Mouse (Mus musculus) adrenal gland, postnatal 36 days (tissue): ENCODE measurements around the gene Cd59b. TPM values are rescaled to one million over a fixed set of nuclear protein-coding genes. Genes with fewer than 3 reads are reported as not detected.
A peak's percentile ranks its signal among the peaks of the same experiment; 100 is the strongest.

Experiments used
- DNase-seq, 2 experiments: peaks; one replicate each; pipeline ENCODE4 v3.0.0; 2021; ENCODE audit warnings: mixed read lengths in 1 of 2
- long read RNA-seq, 2 experiments: library from polyadenylated mRNA; stranded (forward); transcript quantifications; one replicate each; pipeline ENCODE4 v2.0.0; 2021; ENCODE audit warnings: borderline sequencing depth in 2 of 2
- total RNA-seq, 2 experiments: library from RNA; stranded (reverse); gene quantifications; 2 replicates each; pipeline ENCODE4 v1.2.3; 2021

The Cd59b gene
- 1 to 10 TPM; 6.8 to 7.8 TPM for total RNA-seq
- long read RNA-seq, experiment 1, partial matches to known transcripts = 0 of 6 reads
- long read RNA-seq, experiment 1, other reads (novel, unspliced or antisense) = 0 of 6 reads
- long read RNA-seq, experiment 2, partial matches to known transcripts = 0 of 4 reads
- long read RNA-seq, experiment 2, other reads (novel, unspliced or antisense) = 0 of 4 reads

- DNase-seq = peak; percentile 56 to 82
These were observed at the start of gene Cd59b for GRCm38 (mm10) chr2:104069704-104070185. Gene Cd59b, plus strand, starts transcription at chr2:104069849.

GRCm38 (mm10) chr2:104023096-104023495 lies 46.6 kb upstream of the Cd59b start:
- no peak for DNase-seq

GRCm38 (mm10) chr2:104024656-104025055 lies 45.0 kb upstream of the Cd59b start:
- DNase-seq = no peak

- peak; percentile 92 to 94 for DNase-seq
These were observed 42.1 kb upstream of the Cd59b start, which contains the start of gene Fbxo3 for GRCm38 (mm10) chr2:104027458-104028138. Gene Fbxo3, plus strand, starts transcription at chr2:104027721.

GRCm38 (mm10) chr2:104028139-104028723 lies 41.4 kb upstream of the Cd59b start, which contains the start of gene 4931422A03Rik:
Gene 4931422A03Rik, minus strand, starts transcription at chr2:104028361.
- peak; percentile 50 for DNase-seq

GRCm38 (mm10) chr2:104029074-104029473 lies 40.6 kb upstream of the Cd59b start:
- no peak for DNase-seq

- DNase-seq = no peak
These were observed 39.3 kb upstream of the Cd59b start for GRCm38 (mm10) chr2:104030381-104030780.

GRCm38 (mm10) chr2:104032056-104032455 lies 37.6 kb upstream of the Cd59b start:
- no peak for DNase-seq

GRCm38 (mm10) chr2:104034832-104035472 lies 34.7 kb upstream of the Cd59b start:
- DNase-seq = peak; percentile 74 to 75

- DNase-seq = no peak
These were observed 34.1 kb upstream of the Cd59b start for GRCm38 (mm10) chr2:104035595-104035994.

GRCm38 (mm10) chr2:104036316-104036715 lies 33.3 kb upstream of the Cd59b start:
- DNase-seq = no peak

- DNase-seq = no peak
These were observed 31.4 kb upstream of the Cd59b start for GRCm38 (mm10) chr2:104038236-104038635.

- peak; percentile 57 to 68 for DNase-seq
These were observed 28.0 kb upstream of the Cd59b start for GRCm38 (mm10) chr2:104041632-104042031.

- DNase-seq = no peak
These were observed 26.9 kb upstream of the Cd59b start for GRCm38 (mm10) chr2:104042766-104043165.

- DNase-seq = no peak
These were observed 25.8 kb upstream of the Cd59b start for GRCm38 (mm10) chr2:104043624-104044478.

- peak in 1 of 2 experiments; percentile 50 for DNase-seq
These were observed 25.1 kb upstream of the Cd59b start for GRCm38 (mm10) chr2:104044479-104045080.

- no peak for DNase-seq
These were observed 11.3 kb upstream of the Cd59b start for GRCm38 (mm10) chr2:104058381-104058780.

GRCm38 (mm10) chr2:104058954-104059353 lies 10.7 kb upstream of the Cd59b start:
- DNase-seq = no peak

- no peak for DNase-seq
These were observed 9.9 kb upstream of the Cd59b start for GRCm38 (mm10) chr2:104059786-104060185.

- DNase-seq = no peak
These were observed 8.7 kb upstream of the Cd59b start for GRCm38 (mm10) chr2:104060996-104061395.

- DNase-seq = no peak
These were observed 7.0 kb upstream of the Cd59b start for GRCm38 (mm10) chr2:104062665-104063064.
